Mouse (Mus musculus) heart, postnatal 0 days (tissue): ENCODE data around the gene Anapc16.

Experiments used
- CTCF ChIP-seq: IDR thresholded peaks from 2 replicates; pipeline ENCODE4 v1.5.1; 2016; ENCODE audit warnings: antibody characterized with exemption, control low read depth, low read depth
- EP300 ChIP-seq: IDR thresholded peaks from 2 replicates; pipeline ENCODE4 v1.6.1; 2016; ENCODE audit warnings: antibody characterized with exemption, low read depth

GRCm38 (mm10) chr10:60034621-60035020 is 31.7 kb upstream of the Anapc16 start:
- TF ChIP-seq CTCF (no peak), EP300 (no peak)
